Comparison of ENCODE assay signal across 11 mouse cellular contexts in genomic region chr14:48421476-48421875, GRCm38 (mm10). TPM values are rescaled to one million over a fixed set of nuclear protein-coding genes. Genes with fewer than 3 reads are reported as not detected.
DNase-seq lines count a peak whose midpoint lies in the region; ATAC-seq and TF ChIP-seq lines count a peak whose summit lies in the region.
"Had no signal": no experiment of that assay in that cellular context is flagged by ENCODE, and none has a peak within 500 bp of the region (broad histone marks: within the 10 kb centered on the region; RNA-seq: fewer than 3 reads in every experiment).

No protein-coding gene starts in this region.

- no peak overlapping the region for H3K9ac ChIP-seq in hindbrain, embryonic 12.5 days
- no peak overlapping the region for H3K9ac ChIP-seq in hindbrain, embryonic 11.5 days (ENCODE audit: low read depth, low read length)
- H3K9ac ChIP-seq in limb, embryonic 14.5 days (ENCODE audit: low read depth, low read length, severe bottlenecking) = no peak overlapping the region
- H3K9ac ChIP-seq: forebrain, postnatal 0 days; liver, embryonic 14.5 days had no signal

- DNase-seq in hindbrain, embryonic 11.5 days (ENCODE audit: low spot score) = no peak
- DNase-seq in right cerebral cortex, adult 2 months (ENCODE audit: low spot score in 2 of 2) = peak; percentile 32 to 52
- DNase-seq in right cerebral cortex, postnatal 14 days = no peak
- DNase-seq in limb, embryonic 14.5 days (ENCODE audit: low spot score) = no peak
- DNase-seq in thymus, postnatal 4 days = peak; percentile 57
- DNase-seq in cerebellum, adult 11-12 months = no peak
- no peak for DNase-seq in layer of hippocampus, adult 11-12 months (ENCODE audit: low spot score)
- DNase-seq: forebrain, postnatal 0 days had no signal

- no peaks in the 10 kb centered on the region for H3K27me3 ChIP-seq in hindbrain, embryonic 12.5 days
- no peaks in the 10 kb centered on the region for H3K27me3 ChIP-seq in hindbrain, embryonic 11.5 days (ENCODE audit: control insufficient read depth, insufficient read depth, low read length)
- H3K27me3 ChIP-seq in limb, embryonic 14.5 days (ENCODE audit: control insufficient read depth, insufficient read depth, low read length) = no peaks in the 10 kb centered on the region

- no peak overlapping the region for H3K27ac ChIP-seq in hindbrain, embryonic 12.5 days
- no peak overlapping the region for H3K27ac ChIP-seq in hindbrain, embryonic 11.5 days (ENCODE audit: low read depth, low read length)
- H3K27ac ChIP-seq in limb, embryonic 14.5 days (replicated peaks; ENCODE audit: low read depth, low read length) = no peak overlapping the region
- H3K27ac ChIP-seq: liver, embryonic 14.5 days had no signal

- ATAC-seq in hindbrain, embryonic 12.5 days (ENCODE audit: low FRiP score) = no peak
- ATAC-seq in hindbrain, embryonic 11.5 days (ENCODE audit: low FRiP score) = no peak
- no peak for ATAC-seq in limb, embryonic 14.5 days (ENCODE audit: low FRiP score, low read depth)
- ATAC-seq: forebrain, postnatal 0 days had no signal

- H3K4me3 ChIP-seq in hindbrain, embryonic 12.5 days = no peak overlapping the region
- no peak overlapping the region for H3K4me3 ChIP-seq in hindbrain, embryonic 11.5 days (ENCODE audit: low read depth, low read length)
- no peak overlapping the region for H3K4me3 ChIP-seq in limb, embryonic 14.5 days (replicated peaks; ENCODE audit: low read length)

- no peaks in the 10 kb centered on the region for H3K36me3 ChIP-seq in hindbrain, embryonic 12.5 days
- no peaks in the 10 kb centered on the region for H3K36me3 ChIP-seq in hindbrain, embryonic 11.5 days (ENCODE audit: control insufficient read depth, insufficient read depth, low read length)
- H3K36me3 ChIP-seq in limb, embryonic 14.5 days (ENCODE audit: control insufficient read depth, insufficient read depth, low read length) = no peaks in the 10 kb centered on the region
- H3K36me3 ChIP-seq: G1E had no signal

- peak overlapping the region; percentile 14; the same call in 1 of the 2 replicates for H3K4me2 ChIP-seq in hindbrain, embryonic 12.5 days (replicated peaks)
- no peak overlapping the region for H3K4me2 ChIP-seq in hindbrain, embryonic 11.5 days (replicated peaks; ENCODE audit: low read depth, low read length)
- H3K4me2 ChIP-seq in limb, embryonic 14.5 days (replicated peaks; ENCODE audit: low read depth, low read length, severe bottlenecking) = peak overlapping the region; percentile 30; the same call in 1 of the 2 replicates

- H3K4me1 ChIP-seq in hindbrain, embryonic 12.5 days = peaks cover 5% of the 10 kb centered on the region; the same call in 1 of the 2 replicates
- H3K4me1 ChIP-seq in hindbrain, embryonic 11.5 days (replicated peaks; ENCODE audit: control insufficient read depth, insufficient read depth, low read length) = no peaks in the 10 kb centered on the region
- H3K4me1 ChIP-seq in limb, embryonic 14.5 days (ENCODE audit: control insufficient read depth, insufficient read depth, low read length) = peaks cover 3% of the 10 kb centered on the region; the same call in 1 of the 2 replicates

- no peaks in the 10 kb centered on the region for H3K9me3 ChIP-seq in hindbrain, embryonic 12.5 days (replicated peaks)
- no peaks in the 10 kb centered on the region for H3K9me3 ChIP-seq in hindbrain, embryonic 11.5 days (ENCODE audit: control insufficient read depth, low read length)
- no peaks in the 10 kb centered on the region for H3K9me3 ChIP-seq in limb, embryonic 14.5 days (ENCODE audit: control insufficient read depth, low read length)
- H3K9me3 ChIP-seq: G1E had no signal

- 16% methylated on average over 6 of the region's 6 CpGs for WGBS in hindbrain, embryonic 12.5 days
- WGBS in hindbrain, embryonic 11.5 days = 16% methylated on average over 6 of the region's 6 CpGs
- 25% methylated on average over 6 of the region's 6 CpGs for WGBS in limb, embryonic 14.5 days

- TF ChIP-seq POLR2A in limb, embryonic 14.5 days (IDR thresholded peaks at IDR 0.05; ENCODE audit: borderline replicate concordance, extremely low read depth, insufficient read depth, insufficient read length) = no peak

RNA-seq across cellular contexts. Expression of gene Tmem260, which starts 24.4 kb away (rescaled TPM):
- polyA plus RNA-seq in hindbrain, embryonic 12.5 days (2016; fragmentation: Nextera tagmentation; extraction: Ambion mirVana) = 29.2 and 30.0 TPM in 2 replicates
- polyA plus RNA-seq in hindbrain, embryonic 11.5 days (2014; fragmentation: Nextera tagmentation; extraction: Ambion mirVana) = 23.3 and 24.6 TPM in 2 replicates
- 19.9 and 22.6 TPM in 2 replicates for polyA plus RNA-seq in limb, embryonic 14.5 days (2012; rRNA removed)
- 25.7 and 30.2 TPM in 2 replicates for polyA plus RNA-seq in limb, embryonic 14.5 days (2014; fragmentation: Nextera tagmentation; extraction: Ambion mirVana)

Comparison
In these comparisons a context has a peak if more than half of its experiments do, and no peak if none do; other contexts are left out.
1. DNase-seq: peak in right cerebral cortex, adult 2 months (2 of 2) and thymus, postnatal 4 days (single experiment); none in hindbrain, embryonic 11.5 days (single experiment), right cerebral cortex, postnatal 14 days (single experiment), limb, embryonic 14.5 days (single experiment), cerebellum, adult 11-12 months (single experiment) and layer of hippocampus, adult 11-12 months (single experiment).